Comparison of ENCODE assay signal across 10 mouse cellular contexts in the genomic region with DNA sequence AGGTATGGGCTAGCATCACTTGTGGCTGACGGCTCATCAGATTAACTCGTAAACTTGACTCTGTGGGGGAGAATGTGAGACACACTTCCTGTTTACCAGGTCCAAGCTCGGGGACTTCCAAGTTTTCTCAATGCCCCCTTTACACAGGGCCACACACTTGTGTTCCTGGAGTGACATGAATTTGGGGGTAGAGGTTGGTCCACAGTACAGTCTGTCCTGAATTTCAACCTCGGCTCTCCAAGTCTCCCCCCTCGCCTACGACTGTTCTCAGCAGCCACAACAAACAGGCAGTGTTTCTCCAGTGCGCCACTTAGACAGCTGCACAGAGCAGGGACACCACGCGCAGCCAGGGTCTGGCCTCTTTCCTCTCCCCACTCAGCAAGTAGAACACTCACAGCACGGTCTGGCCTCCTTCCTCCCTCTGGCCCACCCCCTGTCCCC. TPM values are rescaled to one million over a fixed set of nuclear protein-coding genes. Genes with fewer than 3 reads are reported as not detected.
DNase-seq lines count a peak whose midpoint lies in the region; ATAC-seq and TF ChIP-seq lines count a peak whose summit lies in the region.
"Had no signal": no experiment of that assay in that cellular context is flagged by ENCODE, and none has a peak within 500 bp of the region (broad histone marks: within the 10 kb centered on the region; RNA-seq: fewer than 3 reads in every experiment).

No protein-coding gene starts in this region.

- H3K27ac ChIP-seq in hindbrain, embryonic 15.5 days (replicated peaks) = no peak overlapping the region
- no peak overlapping the region for H3K27ac ChIP-seq in hindbrain, embryonic 14.5 days
- peak overlapping the region; percentile 72 for H3K27ac ChIP-seq in spleen, adult 2 months (ENCODE audit: insufficient read depth, low read length)
- H3K27ac ChIP-seq: liver, embryonic 13.5 days; stomach, embryonic 15.5 days had no signal

- no peaks in the 10 kb centered on the region for H3K9me3 ChIP-seq in hindbrain, embryonic 15.5 days
- H3K9me3 ChIP-seq in hindbrain, embryonic 14.5 days (ENCODE audit: control insufficient read depth, low read length) = no peaks in the 10 kb centered on the region
- H3K9me3 ChIP-seq: liver, embryonic 13.5 days; stomach, embryonic 15.5 days had no signal

- WGBS in hindbrain, embryonic 15.5 days = 59% methylated on average over 10 of the region's 10 CpGs
- WGBS in hindbrain, embryonic 14.5 days = 66% methylated on average over 10 of the region's 10 CpGs
- WGBS in spleen, adult 2 months = 37% methylated on average over 10 of the region's 10 CpGs

- DNase-seq in hindbrain, embryonic 14.5 days (ENCODE audit: low spot score) = no peak
- no peak for DNase-seq in spleen, adult 2 months (ENCODE audit: low read depth in 1 of 2, low spot score in 2 of 2)
- DNase-seq in spleen, postnatal 4 days (ENCODE audit: low spot score in 2 of 2) = no peak
- peak; percentile 89 for DNase-seq in induced T-regulatory cell, adult 2 months (ENCODE audit: low read depth)
- peak; percentile 27 for DNase-seq in right cerebral cortex, postnatal 4 days
- DNase-seq in ovary, postnatal 36 days (ENCODE audit: low spot score) = no peak
- no peak for DNase-seq in adrenal gland, postnatal 4 days (ENCODE audit: low spot score in 2 of 2)
- DNase-seq: liver, embryonic 13.5 days had no signal

- H3K4me2 ChIP-seq in hindbrain, embryonic 15.5 days = no peak overlapping the region
- H3K4me2 ChIP-seq in hindbrain, embryonic 14.5 days (replicated peaks) = no peak overlapping the region
- H3K4me2 ChIP-seq: liver, embryonic 13.5 days; stomach, embryonic 15.5 days had no signal

- no peaks in the 10 kb centered on the region for H3K27me3 ChIP-seq in hindbrain, embryonic 15.5 days
- H3K27me3 ChIP-seq in hindbrain, embryonic 14.5 days (ENCODE audit: control insufficient read depth, insufficient read depth, low read length) = no peaks in the 10 kb centered on the region
- no peaks in the 10 kb centered on the region for H3K27me3 ChIP-seq in spleen, adult 2 months (ENCODE audit: control insufficient read depth, insufficient read depth, low read length)
- H3K27me3 ChIP-seq: liver, embryonic 13.5 days; stomach, embryonic 15.5 days had no signal

- H3K9ac ChIP-seq in hindbrain, embryonic 15.5 days = no peak overlapping the region
- no peak overlapping the region for H3K9ac ChIP-seq in hindbrain, embryonic 14.5 days
- H3K9ac ChIP-seq: liver, embryonic 13.5 days; stomach, embryonic 15.5 days had no signal

- H3K4me1 ChIP-seq in hindbrain, embryonic 15.5 days (replicated peaks) = 0 out of 2 replicates have a peak, but pooled peaks cover 10% of the 10 kb centered on the region
- H3K4me1 ChIP-seq in hindbrain, embryonic 14.5 days (replicated peaks; ENCODE audit: control insufficient read depth, insufficient read depth, low read length) = 0 out of 2 replicates have a peak, but pooled peaks cover 7% of the 10 kb centered on the region
- peaks cover 16% of the 10 kb centered on the region for H3K4me1 ChIP-seq in spleen, adult 2 months (ENCODE audit: control insufficient read depth, insufficient read depth, insufficient read length)
- H3K4me1 ChIP-seq: stomach, embryonic 15.5 days had no signal

- peak; percentile 65; the same call in 1 of the 2 replicates for ATAC-seq in hindbrain, embryonic 15.5 days (ENCODE audit: low FRiP score, low read depth)
- ATAC-seq in hindbrain, embryonic 14.5 days (ENCODE audit: low FRiP score) = no peak

- no peak for TF ChIP-seq POLR2A in spleen, adult 2 months (IDR thresholded peaks at IDR 0.05; ENCODE audit: low read depth, low read length)

- no peak for TF ChIP-seq CTCF in spleen, adult 2 months (IDR thresholded peaks at IDR 0.05; ENCODE audit: extremely low read depth, insufficient read depth, insufficient read length, insufficient replicate concordance)

- no peaks in the 10 kb centered on the region for H3K36me3 ChIP-seq in hindbrain, embryonic 15.5 days
- no peaks in the 10 kb centered on the region for H3K36me3 ChIP-seq in hindbrain, embryonic 14.5 days (replicated peaks; ENCODE audit: control insufficient read depth, insufficient read depth)
- no peaks in the 10 kb centered on the region for H3K36me3 ChIP-seq in spleen, adult 2 months (ENCODE audit: control insufficient read depth, insufficient read depth, low read length)
- H3K36me3 ChIP-seq: liver, embryonic 13.5 days; stomach, embryonic 15.5 days had no signal

- H3K4me3 ChIP-seq in hindbrain, embryonic 15.5 days = no peak overlapping the region
- no peak overlapping the region for H3K4me3 ChIP-seq in hindbrain, embryonic 14.5 days (replicated peaks; ENCODE audit: low read length)
- peak overlapping the region; percentile 4; the same call in 1 of the 2 replicates for H3K4me3 ChIP-seq in spleen, adult 2 months (ENCODE audit: extremely low read depth, insufficient read depth, insufficient read length)
- H3K4me3 ChIP-seq: liver, embryonic 13.5 days; stomach, embryonic 15.5 days had no signal

RNA-seq across cellular contexts. Expression of a gene that starts 17.2 kb away (rescaled TPM):
- polyA plus RNA-seq in hindbrain, embryonic 15.5 days (2015; fragmentation: Nextera tagmentation; extraction: Ambion mirVana) = 0.05 and 0.09 TPM in 2 replicates
- polyA plus RNA-seq in hindbrain, embryonic 14.5 days (2014; fragmentation: Nextera tagmentation; extraction: Ambion mirVana) = 0.05 and 0.07 TPM in 2 replicates
- 1.9 and 2.8 TPM in 2 replicates for polyA plus RNA-seq in spleen, adult 2 months (2012; rRNA removed)
- under 1 TPM; 0.08 to 0.25 TPM for total RNA-seq in adrenal gland, postnatal 4 days (2021)

RNA-seq across cellular contexts. Expression of a gene that starts 42.7 kb away (rescaled TPM):
- polyA plus RNA-seq in hindbrain, embryonic 15.5 days (2015; fragmentation: Nextera tagmentation; extraction: Ambion mirVana) = 4.5 and 4.8 TPM in 2 replicates
- 4.8 and 5.5 TPM in 2 replicates for polyA plus RNA-seq in hindbrain, embryonic 14.5 days (2014; fragmentation: Nextera tagmentation; extraction: Ambion mirVana)
- polyA plus RNA-seq in spleen, adult 2 months (2012; rRNA removed) = 3.1 and 3.3 TPM in 2 replicates
- 10 to 100 TPM; 15.1 to 16.5 TPM for total RNA-seq in adrenal gland, postnatal 4 days (2021)

Comparison
In these comparisons a context has a peak if more than half of its experiments do, and no peak if none do; other contexts are left out.
1. DNase-seq: peak in induced T-regulatory cell, adult 2 months (single experiment) and right cerebral cortex, postnatal 4 days (single experiment); none in hindbrain, embryonic 14.5 days (single experiment), spleen, adult 2 months (0 of 2), spleen, postnatal 4 days (0 of 2), ovary, postnatal 36 days (single experiment) and adrenal gland, postnatal 4 days (0 of 2).